Mouse (Mus musculus) NIH3T3 (cell line): Measurements from ENCODE around the gene Asb15.

Experiments used
- DNase-seq: peaks from one replicate; pipeline ENCODE4 v3.0.0-alpha.2; 2012; ENCODE audit warnings: low read depth

The Asb15 gene

DNA sequence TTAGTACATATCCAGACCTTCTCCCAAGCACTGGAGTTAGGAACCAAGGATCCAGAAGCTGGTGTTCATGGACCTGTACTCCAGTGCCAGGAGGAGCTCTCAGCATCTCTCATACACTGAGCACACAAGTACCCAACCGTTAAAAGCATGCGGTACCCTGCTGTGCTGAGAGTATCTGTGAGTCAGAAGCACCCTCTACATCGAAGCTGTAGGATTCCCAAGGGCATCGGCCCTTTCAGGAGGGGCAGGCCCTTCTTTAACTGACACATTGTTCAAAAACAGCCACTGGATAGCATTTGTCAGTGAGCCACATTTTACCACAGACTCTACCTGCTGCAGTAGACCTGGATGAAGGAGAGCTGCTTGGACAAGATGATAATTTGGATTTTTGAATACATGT is 80.2 kb downstream of the Asb15 start:
- no peak for DNase-seq

DNA sequence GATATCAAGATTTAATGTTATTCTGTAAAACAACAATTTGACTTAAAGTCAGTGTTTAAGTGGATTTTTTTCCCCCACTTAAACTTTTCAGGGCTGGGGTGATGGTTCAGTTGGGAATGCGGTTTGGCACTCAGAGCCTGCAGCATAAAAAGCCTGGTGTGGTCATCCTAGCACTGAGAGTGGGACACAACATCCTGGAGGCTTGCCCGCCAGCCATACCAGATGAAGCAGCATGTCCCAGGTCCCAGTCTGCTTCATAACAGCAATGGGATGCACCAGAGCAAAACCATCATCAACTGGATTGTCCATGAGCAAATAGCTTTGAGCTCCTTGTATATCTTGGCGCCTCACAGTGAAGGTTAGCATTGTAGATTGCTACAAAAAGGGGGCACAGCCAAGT is 80.7 kb downstream of the Asb15 start:
- no peak for DNase-seq

DNA sequence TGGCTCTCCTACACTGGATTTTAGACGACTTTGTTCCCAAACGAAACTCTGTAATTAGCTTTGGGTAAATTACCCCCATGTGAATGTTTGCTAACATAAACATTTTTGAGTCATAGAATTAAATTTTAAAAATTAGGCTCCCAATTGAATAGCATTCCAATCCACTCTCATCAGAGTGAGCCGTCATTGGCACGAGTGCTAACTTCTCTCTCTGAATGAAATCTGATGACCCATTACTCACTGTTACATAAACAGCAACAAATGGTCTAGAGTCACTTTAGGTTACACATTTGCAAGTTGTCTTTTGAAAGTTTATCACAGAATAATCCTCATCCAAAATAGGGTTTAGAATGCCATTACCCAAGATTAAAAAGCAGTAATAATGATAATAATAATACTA is 81.6 kb downstream of the Asb15 start:
- DNase-seq, result peak; percentile 63

DNA sequence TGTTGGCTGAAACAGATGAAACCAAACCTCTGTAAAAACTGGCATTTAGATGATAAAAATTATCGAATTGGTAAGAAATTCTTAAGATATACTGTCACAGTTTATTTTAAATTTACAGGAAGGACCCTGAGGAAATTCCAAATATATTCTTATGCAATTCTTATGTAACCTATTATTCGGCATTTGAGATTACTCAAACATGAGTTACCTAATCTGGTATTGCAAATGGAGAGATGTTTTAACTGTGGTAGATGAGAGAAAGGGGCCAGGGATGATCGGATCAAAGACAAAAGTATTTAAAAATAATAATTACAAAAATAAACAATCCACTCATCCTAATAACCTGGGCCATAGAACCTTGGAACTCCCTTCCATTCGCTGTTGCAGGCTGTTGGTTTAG is 82.4 kb downstream of the Asb15 start:
- DNase-seq, result no peak

DNA sequence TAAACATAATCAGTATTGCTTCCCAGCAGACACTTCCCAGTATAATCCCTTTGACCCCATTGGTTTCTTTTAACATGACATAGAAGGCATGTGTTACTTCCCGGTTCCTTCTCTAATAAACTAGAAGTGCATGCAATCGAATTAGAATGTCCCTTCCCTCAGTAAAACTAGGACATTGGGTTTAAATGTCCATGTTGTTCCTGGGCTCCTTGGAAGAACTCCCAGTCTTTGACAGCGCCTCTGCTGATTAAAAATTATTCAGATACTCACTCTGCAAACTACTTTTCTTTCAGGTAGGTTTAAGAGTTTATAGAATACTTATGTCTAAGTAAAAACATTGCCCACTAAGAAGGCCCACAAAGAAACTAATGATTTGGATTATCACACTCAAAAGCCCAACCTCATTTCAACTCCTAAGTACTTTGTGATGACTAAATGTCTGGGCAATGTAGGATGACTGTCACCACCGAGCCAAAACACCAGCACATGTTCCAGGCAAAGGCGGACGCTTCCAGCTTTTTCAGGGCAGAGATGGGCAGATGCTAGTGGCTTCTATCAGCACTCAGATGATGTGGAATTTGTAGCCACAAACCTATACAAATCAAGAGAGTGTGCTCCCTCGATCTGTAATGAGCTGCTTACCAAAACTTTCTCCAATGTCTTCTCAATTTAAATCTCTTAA is 84.3 kb downstream of the Asb15 start:
- no peak for DNase-seq

DNA sequence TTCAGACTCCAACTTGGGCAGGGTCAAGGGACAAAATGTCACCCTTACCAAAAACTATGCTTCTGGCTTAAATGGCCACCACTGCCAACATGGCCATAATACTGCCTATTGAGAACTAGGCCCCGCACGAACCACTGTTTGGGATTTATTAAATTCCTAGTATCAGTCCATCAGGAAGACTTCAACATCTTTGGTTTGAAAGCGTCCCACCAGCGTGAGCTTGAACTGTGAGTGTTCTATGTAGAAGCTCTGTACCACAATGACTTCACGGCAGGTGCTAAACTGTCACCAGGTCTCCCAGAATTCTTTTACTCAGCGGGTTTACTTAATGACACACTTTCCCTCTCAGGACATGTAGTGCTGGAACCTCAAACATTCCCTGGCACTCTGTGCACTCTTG is 85.4 kb downstream of the Asb15 start:
- DNase-seq, result no peak

DNA sequence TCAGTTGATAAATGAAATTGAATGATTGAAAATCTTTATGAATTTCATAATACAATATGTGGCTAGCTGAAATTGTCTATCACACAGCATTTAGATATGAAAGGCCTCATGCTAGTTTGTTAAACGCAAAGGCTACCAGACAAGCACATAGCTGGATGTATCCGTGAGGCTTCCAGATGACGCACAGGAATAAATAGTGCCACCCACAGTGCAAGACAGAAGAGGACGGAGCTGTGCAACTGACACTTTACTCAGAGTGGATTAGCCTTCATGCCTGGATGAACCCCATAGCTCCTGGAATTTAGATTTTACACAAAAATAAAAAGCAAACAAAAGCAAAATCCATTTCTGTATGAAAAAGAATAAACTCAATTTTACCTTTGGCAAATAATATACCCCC is 86.0 kb downstream of the Asb15 start:
- DNase-seq, result no peak

DNA sequence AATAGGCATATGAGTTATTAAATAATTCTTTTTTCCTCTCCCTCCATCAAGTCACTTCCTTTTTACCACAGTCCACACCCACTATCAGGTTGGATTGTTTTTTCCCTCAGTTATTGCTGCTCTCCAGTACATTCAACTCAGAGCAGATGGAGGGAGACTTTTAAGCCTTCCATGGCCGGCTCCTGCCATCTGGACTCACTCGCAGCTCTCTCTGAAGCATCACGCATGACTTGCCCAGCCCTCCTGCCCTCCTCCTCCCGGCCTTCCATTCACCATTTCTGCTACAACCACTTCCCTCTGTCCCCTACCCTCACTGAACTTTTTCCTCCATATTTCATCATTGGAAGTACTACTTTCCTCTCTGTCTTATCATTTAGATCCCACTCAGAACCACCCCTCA is 88.8 kb downstream of the Asb15 start:
- DNase-seq, result no peak

DNA sequence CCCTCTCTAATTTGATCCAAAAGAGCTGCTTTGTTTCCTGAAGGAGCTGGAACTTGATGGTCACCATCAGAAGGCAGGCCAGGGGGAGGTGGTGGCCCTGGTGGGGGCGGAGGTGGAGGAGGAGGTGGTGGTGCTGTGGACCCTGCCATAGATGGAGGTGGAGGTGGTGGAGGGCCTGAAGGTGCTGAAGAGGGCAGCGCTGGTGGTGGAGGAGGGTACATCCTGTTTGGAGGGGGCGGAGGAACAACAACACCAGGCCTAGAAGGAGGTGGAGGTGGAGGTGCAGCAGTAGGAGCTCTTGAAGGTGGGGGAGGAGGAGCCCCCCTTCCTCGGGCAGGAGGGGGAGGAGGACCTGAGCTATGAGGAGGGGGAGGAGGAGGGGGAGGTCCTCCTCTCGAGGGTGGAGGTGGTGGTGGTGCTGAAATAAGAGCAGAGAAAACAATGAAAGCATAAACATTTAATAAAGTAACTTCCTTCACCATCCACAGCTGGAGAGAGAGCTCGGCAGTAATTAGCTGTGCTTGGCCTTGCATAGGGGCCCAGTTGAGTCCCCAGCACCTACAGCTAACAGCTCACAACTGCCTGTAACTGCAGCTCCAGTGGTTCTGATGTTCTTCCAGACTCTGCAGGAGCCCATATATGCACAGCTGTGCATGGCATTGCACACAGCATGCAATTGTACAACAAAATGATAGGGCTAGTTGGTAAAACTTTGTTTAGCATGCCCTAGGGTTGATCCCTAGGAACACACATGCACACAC is 91.5 kb downstream of the Asb15 start:
- no peak for DNase-seq

DNA sequence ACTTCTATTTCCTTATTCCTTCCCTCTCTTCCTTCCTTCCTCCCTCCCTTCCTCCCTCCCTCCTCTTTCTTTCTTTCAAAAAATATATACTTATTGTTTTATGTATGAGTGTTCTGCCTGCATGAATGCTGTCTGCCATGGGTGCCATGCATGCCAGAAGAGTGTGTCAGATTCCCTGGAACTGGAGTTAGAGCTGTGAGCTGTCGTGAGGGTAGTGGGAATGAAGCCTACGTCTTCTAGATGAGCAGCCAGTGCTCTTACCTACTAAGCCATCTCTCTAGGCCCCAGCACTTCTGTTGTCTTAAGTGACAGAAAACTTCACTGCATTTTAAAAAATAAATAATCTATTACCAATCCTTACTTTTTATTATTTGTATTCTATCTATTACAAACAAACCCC is 93.0 kb downstream of the Asb15 start:
- DNase-seq, result peak; percentile 51

DNA sequence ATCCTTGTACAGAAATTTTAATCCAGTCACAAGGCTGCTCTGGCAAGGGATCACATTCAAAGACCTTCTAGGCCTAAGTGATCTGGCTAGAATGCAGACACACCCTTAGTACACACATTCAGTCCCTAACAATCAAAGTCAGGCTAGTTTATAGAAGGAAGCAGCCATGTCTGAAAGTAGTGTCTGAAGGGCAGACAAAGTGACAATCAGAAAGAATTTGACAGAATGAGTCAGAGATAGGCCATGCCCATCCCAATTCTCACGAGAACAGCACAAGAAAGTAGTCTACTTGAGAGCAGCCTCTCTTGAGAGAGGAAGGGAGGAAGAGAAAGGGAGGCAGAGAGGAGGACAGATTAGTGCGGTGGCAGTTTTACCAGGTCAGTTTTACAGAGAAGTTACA is 94.2 kb downstream of the Asb15 start:
- no peak for DNase-seq
